Mouse (Mus musculus) spleen, adult 2 months (tissue): ENCODE data around the gene Gm49373.

Source experiments
- CTCF ChIP-seq: fragments of 200-500 bp; IDR thresholded peaks from 2 replicates; pipeline ENCODE4 v1.5.1; 2011; ENCODE audit warnings: mild to moderate bottlenecking, inconsistent platforms; ENCODE audit not compliant: insufficient read depth, insufficient read length, insufficient replicate concordance; ENCODE audit errors: extremely low read depth
- POLR2A ChIP-seq: fragments of 200-500 bp; IDR thresholded peaks from 2 replicates; pipeline ENCODE4 v1.6.1; 2011; ENCODE audit warnings: low read depth, low read length, inconsistent platforms

GRCm38 (mm10) chr9:21102076-21102475 lies 29.2 kb upstream of the Gm49373 start:
- TF ChIP-seq CTCF (no peak), POLR2A (no peak)
